Mouse (Mus musculus): Measurements from ENCODE around the gene Rsrp1. TPM values are rescaled to one million over a fixed set of nuclear protein-coding genes. Genes with fewer than 3 reads are reported as not detected.

Gene Rsrp1
- total RNA-seq, 4 experiments from 2014 or later = 218 to 302 (median 272) TPM

DNA sequence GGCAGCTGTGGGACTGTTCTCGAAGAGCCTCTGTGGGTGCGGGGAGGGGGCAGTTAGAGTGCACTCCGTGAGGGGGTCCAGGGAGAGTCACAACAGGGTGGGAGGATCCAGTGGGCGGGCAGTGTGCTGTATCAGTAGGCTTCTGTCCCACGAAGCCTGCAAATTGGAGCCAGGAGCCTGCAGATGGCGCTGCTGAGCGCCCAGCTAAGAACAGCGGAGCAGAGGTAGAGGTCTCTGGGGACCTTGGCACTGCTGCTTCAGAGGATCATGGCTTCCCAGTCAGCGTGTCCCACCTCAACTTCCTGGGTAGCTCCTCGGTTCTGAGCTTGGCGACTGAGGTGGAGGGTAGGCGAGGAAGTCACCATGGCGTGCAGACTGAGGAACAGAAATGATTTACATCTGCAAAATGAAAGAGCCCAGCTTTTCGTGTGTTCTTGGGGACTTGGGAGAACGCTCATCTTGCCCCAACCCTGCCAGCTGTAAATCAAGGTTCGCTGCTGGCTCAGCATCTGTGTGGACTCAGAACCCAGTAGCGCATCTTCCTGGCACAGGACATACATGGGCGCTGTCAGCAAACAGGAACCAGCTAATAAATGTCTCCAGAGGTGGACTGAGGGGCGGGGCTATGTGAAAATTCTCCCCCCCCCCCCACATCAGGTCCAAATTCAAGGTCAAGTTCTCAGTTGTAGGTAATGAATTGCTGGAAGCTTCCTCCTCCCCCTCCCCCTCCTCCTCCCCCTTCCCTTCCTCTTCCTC lies 39.8 kb downstream of the Rsrp1 start:
- DNase-seq (ENCODE audit: low spot score in 2 of 2) = no peak

- DNase-seq (ENCODE audit: low spot score in 2 of 2) = no peak
Measured at GRCm38 (mm10) chr4:134967887-134968604, 44.7 kb downstream of the Rsrp1 start.

- DNase-seq (ENCODE audit: low spot score in 2 of 2) = no peak
Measured at GRCm38 (mm10) chr4:134968605-134968976, 45.2 kb downstream of the Rsrp1 start.

GRCm38 (mm10) chr4:134975261-134975928 lies 52.0 kb downstream of the Rsrp1 start:
- DNase-seq (ENCODE audit: low spot score in 2 of 2) = no peak

- no peak for DNase-seq (ENCODE audit: low spot score in 2 of 2)
Measured at GRCm38 (mm10) chr4:134975929-134976308, 52.5 kb downstream of the Rsrp1 start.

Other genes starting within 250 kb of the Rsrp1 start
- gene Man1c1, start 219.3 kb upstream of the Rsrp1 start, total RNA-seq (2022) = 10 to 100 TPM; 34.6 to 40.0 (median 38.4) TPM
- 1 to 10 TPM; 2.8 to 4.8 (median 4.4) TPM for gene Ldlrap1, start 155.6 kb upstream of the Rsrp1 start, total RNA-seq (2022)
- gene Maco1, start 70.2 kb upstream of the Rsrp1 start, total RNA-seq (2022) = 10 to 100 TPM; 48.8 to 62.7 (median 58.4) TPM
- under 1 TPM in 1 of 4 experiments, not detected in 3; 0.50 TPM for gene Rhd, start 59.1 kb upstream of the Rsrp1 start, total RNA-seq (2022)
- gene Tmem50a, start 8.6 kb upstream of the Rsrp1 start, total RNA-seq (2022) = 100 to 1,000 TPM; 119 to 138 (median 124) TPM
- gene Syf2, start 7.3 kb downstream of the Rsrp1 start, total RNA-seq (2022) = 10 to 100 TPM; 48.4 to 62.7 (median 56.9) TPM
- under 1 TPM in 2 of 4 experiments, not detected in 2; 0.27 to 0.30 TPM for gene Runx3, start 197.1 kb downstream of the Rsrp1 start, total RNA-seq (2022)

Measured in left cerebral cortex, adult 8-10 months (tissue).